Mouse (Mus musculus): ENCODE data around the gene Ntm.

Gene Ntm

DNA sequence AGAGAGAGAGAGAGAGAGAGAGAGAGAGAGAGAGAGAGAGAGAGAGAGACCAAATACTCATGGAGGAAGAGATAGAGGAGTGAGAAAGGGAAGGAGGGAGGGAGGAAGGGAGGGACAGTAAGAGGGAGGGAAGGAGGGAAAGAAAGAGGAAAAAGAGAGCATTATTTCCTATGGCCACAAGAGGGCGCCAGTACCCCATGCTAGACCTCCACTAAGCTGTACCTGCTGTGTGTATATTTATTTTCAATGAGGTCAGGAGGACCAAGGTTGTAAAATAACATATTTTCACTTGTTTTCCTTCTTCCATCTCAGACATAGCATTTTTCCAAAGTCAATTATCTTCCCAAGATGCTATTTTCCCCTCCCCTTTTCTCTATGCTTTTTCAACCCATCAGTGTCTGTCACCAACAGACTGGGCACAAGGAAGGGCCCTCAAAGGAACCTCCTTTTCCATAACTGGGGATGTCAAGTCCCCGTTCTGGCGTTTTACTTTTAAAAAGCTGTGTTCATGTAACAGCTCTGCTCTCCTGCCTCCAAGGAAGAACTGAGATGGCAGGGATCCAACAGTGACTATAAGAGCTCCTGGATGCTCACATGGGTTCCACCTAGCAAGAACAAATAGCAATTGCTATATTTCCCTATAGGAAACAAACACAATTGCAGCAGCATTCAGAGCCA lies 301.3 kb downstream of the Ntm start:
- in situ Hi-C loops (cut with MboI; ENCODE audit: low sequenced_read_pairs): no loop called here

DNA sequence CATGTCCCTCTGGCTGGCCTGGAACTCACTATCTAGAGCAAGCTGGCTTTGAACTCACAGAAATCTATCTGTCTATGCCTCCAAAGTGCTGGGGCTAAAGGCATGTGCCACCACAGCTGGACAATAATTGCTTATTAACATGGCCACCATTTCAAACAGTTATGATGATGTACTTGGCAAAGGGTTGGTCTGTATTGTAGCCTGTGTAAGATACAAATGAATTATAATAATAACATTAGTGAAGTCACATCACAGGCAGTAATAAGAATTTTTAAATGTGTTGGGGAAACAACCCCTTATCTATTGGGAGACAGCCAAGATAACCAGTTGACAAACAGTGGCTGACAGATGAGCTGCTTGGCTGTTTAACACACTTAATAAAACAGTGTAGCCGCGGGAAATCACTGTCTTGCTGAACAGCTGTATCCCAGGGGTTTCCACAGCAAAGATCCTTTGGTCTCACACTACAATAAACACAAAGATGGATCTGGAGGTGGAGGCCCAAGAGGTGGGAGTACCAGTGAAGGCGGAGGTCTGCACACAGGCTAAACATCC lies 302.8 kb downstream of the Ntm start:
- in situ Hi-C loops (cut with MboI; ENCODE audit: low sequenced_read_pairs): no loop called here

DNA sequence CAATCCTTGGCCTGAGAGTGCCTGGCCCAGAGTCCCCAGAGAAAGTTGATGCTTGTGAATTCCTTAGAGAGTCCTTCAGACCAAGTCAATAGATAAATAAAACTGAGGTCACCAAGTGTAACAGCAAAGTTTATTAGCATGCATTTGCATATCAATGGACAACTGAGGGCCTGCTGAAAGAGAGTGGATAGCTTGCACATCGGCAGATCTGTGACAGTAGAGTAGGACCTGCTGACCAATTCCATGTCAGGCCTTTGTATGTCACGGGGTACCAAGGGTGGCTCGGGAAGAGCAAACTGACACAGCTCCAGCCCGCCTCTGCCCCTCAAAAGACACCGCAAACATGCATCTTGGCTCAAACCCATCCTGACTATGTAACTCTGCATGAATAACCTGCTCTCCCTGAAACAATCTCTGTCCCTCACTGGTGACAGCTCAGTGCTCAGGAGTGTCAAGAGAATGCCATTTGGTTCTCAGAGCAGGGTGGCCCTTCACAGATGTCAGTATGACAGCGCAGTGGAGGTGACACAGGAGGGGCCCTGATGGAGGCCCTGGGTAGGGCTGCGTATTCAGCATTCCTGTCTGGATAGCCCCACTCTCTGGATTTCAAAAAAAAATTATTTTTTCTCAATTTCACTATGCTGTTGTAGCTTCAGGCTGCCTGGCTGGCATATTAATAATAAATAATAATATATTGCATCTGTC lies 305.0 kb downstream of the Ntm start:
- in situ Hi-C loops (cut with MboI; ENCODE audit: low sequenced_read_pairs): no loop called here

DNA sequence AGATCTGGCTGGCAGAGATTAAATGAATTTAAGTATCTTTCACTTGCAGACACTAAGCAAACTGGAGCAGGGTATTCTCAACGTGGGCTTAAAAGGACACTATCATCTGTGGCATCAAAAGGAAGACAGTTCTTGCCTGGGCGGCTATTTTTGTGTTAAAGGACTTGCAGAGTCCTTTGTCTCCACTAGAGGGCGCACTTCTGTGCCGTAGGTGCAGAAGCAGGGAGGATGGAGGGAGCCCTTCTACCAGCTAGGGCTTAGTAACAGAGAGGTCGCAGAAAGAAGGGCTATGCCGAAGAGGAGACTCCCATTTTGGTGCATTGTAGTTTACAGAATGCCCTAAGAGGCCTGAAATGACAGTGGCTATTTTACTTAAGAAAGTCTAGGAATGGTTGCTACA lies 308.1 kb downstream of the Ntm start:
- in situ Hi-C loops (cut with MboI; ENCODE audit: low sequenced_read_pairs): no loop called here

DNA sequence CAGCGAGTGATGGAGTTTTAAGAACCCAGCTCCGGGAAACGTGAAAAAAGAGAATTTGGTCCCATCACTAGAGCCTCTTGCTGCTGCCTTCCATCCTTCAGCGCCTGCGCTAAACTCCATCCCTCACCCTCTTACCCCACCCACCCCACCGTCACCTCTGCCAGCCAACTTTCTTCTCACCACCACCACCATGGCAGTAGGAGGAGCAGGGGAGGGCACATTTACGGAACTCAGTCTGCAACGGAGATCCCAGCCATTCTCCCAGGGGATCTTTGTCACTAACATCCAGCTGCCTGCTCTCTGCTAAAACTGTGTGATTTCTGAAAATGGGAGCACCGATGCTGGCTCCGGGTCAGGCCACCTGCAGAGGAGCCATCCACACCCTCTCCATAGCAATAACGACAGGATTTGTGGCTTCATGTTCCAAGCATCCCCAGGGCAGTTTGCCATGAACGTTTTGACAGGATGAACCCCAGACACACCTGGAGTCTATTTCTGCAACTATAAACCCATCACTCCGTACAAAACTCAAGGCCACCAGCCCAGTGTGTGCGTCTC lies 309.2 kb downstream of the Ntm start:
- in situ Hi-C loops (cut with MboI; ENCODE audit: low sequenced_read_pairs): no loop called here

DNA sequence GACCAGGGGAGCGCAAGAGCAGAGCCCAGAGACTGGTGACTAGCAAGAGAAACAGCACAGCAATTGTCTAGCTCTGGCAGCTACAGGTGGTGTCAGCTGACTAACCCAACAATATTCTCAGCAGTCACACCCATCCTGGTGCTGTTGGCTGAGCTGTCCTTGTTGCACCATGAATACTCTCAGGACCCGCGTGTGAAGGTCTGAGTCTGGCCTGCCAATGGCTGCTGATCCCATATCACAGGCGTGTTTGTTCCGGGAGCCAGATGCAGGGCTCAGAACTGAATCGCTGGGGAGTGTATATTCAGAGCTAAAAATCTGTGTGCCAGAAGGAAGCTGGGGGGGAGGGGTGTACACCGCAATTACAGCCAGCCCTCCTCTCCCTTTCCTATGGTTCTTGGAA lies 310.1 kb downstream of the Ntm start:
- in situ Hi-C loops (cut with MboI; ENCODE audit: low sequenced_read_pairs): no loop called here

DNA sequence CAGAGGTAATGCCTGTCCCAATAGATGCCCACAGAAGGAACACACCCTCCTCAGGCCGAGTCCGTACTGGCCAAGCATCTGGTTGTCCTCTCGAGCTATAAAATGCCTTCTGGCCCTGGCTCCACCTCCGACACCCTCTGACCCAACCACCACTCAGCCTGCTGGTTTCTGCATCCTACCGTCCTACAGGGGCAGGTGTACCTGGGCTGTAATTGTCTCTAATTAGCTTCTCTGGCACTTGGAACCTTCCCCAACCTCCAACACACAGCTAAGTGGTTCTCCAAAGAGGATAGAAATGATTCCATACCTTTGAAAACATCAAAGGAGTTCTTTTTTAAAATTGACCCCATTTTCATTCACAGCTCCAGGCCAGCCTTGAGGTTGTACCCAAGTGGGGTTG lies 311.1 kb downstream of the Ntm start:
- in situ Hi-C loops (cut with MboI; ENCODE audit: low sequenced_read_pairs): no loop called here

DNA sequence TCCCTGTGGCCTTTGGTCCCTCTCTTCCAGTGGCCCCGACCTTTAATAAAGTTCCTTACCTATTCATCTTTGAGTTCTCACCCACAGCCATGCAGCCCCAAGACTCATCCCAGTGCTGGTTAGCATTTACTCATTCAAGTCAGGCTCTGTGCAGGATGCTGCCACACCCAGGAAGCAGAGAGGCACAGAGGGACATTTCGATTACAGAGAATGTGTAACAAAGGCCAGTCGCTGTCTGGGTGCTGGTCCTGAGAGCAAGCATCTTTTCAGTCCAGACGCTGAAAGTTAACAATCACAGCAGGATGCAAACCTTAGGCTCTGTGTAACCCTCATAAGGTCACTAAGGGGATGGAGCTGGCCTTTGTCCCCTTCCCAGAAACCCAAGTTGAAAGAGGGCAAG lies 311.7 kb downstream of the Ntm start:
- in situ Hi-C loops (cut with MboI; ENCODE audit: low sequenced_read_pairs): no loop called here

DNA sequence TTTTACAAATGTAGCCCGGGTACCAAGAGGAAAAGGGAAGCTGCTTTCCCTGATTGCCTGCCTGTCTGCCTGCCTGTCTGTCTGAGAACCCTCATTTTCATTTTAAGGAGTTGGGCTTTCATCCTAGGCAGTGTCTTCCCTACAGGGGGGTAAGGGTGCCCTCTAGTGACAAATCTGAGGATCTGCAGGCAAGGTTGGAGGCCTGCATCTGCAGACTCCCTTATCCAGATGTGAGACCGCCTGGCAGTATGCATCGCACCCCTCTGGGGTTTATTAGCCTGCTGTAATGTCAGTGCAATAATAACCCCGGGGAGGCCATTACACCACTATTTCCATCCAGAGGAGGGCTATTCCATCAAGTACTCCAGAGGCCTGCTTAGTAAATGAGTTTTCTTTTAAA lies 312.3 kb downstream of the Ntm start:
- in situ Hi-C loops (cut with MboI; ENCODE audit: low sequenced_read_pairs): no loop called here

DNA sequence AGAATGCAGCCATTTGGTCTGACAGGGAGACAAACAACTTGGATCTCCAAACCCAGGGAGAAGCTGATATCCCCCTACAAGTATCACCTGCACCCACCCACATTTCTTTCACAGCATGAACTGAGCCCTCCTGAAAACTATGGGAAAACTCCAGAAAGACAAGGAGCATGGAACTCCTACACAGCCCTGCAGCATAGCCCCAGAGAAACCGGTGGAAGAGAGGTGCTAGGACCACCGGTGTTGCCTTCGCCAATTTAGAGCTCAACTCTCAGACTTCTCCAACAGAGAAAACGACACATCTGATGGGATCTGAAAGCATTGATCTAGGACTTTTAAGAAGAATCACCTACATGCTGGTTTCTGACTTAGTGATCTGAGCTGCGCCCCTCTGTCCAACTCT lies 312.7 kb downstream of the Ntm start:
- in situ Hi-C loops (cut with MboI; ENCODE audit: low sequenced_read_pairs): no loop called here

DNA sequence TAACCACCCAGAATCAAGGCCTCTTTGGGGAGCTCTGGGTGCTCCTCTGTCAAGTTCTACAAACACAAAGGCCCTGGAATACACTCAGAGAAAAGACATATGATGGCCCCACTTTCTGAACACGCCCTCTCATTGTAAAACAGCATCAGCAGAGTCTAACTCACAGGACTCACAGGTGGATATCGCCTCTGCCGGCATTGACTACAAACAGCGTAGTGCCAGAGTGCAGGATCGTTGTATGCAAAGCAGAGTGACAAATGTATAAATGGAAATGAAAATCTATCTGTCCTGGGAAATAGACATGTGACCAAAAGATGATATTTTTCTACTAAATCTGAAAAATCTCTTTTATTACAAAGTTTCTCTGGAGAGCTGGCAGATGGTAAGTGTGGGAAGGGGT lies 314.7 kb downstream of the Ntm start:
- in situ Hi-C loops (cut with MboI; ENCODE audit: low sequenced_read_pairs): no loop called here

DNA sequence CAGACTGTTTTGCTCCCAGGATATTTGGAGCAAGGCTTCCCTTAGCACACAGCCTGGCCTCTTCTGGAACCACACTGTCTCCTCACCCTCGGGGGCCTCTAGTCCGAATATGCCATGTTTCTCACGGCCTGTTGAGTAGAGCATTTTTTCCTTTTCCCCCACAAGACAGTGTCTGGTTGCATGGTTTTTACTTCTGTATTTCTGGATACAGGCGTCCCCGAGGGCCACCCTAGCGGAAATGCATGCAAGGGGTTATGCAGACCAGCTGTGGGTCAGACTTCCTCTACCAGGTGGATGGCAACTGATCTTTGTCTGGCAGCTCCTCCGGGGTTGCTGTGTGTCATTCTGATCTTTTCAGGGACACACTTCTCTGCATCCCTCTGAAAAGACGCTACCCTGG lies 315.2 kb downstream of the Ntm start:
- in situ Hi-C loops (cut with MboI; ENCODE audit: low sequenced_read_pairs): no loop called here

DNA sequence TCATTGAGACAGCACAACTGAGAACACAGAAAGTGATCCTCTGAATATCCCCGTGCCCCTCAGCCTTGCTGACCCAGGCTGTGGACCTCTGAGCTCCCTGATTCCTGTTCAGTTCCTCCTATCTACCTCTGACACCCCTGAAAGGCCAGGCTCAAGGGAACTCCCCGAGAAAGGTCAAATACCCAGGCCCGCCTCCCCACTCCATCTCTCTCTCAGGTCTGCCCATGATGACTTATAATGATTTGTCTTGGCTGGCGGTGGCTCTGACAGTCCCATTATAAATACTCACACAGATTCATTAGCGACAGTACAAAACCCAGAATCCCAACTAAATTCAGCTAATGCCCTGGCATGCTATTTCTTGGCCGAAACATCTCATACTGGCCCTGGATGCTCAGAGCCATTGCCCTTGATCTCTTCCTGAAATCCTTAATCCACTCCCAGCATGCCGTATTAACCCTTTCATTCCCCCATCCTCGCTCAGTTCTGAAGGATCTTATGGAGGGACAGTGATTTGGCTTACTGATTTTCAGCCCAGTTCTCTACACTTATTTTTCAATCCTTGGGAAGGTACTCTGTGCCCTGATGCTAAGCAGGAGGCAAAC lies 317.0 kb downstream of the Ntm start:
- in situ Hi-C loops (cut with MboI; ENCODE audit: low sequenced_read_pairs): no loop called here

DNA sequence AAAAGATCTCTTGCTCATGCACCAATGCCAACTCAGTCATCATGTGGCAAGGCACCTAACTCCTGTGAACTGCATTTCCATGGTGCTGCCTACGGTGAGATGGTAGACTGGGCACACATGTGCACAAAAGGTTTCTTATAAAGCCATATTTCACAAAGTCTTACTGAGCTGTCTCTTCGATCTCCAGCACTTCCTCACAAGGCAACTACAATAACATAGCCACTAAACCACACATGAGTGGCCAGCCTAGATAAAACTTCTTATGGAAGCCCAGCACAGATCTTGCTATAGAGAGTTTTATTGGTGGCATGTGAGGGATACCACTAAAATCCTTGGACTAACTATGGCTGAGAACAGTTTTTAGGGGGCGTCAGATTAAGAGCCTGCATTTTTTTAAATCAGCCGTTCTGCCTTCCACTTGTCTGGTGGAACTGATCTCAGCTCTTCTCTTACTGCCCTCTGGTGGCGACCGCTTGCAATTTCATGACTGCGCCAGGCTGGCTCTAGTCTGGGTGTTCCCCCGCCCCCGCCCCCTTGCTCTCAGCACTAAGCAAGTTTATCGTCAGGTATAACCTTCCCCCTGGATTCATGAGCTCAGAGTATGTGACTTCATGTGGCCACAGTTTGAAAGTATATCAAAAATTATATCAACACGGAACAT lies 319.8 kb downstream of the Ntm start:
- in situ Hi-C loops (cut with MboI; ENCODE audit: low sequenced_read_pairs): no loop called here

DNA sequence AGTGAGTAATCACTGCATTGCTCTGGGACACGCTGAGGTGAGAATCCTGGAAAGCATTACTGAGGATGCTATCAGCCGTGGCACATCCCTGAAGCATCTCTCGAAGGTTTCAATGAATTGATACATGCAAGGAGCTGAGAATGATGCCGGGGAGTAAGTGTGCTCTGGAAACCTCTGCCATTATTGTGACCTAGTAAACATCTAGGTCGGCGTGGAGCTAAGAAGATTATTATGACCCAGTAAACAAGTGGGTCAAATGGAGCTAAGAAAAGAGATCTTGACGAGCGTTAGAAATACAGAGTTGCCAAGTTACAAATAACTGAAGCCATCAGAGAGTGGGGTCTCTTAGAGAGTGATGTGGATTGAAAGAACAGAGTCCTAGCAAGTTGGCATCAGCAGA lies 325.6 kb downstream of the Ntm start:
- in situ Hi-C loops (cut with MboI; ENCODE audit: low sequenced_read_pairs): no loop called here

DNA sequence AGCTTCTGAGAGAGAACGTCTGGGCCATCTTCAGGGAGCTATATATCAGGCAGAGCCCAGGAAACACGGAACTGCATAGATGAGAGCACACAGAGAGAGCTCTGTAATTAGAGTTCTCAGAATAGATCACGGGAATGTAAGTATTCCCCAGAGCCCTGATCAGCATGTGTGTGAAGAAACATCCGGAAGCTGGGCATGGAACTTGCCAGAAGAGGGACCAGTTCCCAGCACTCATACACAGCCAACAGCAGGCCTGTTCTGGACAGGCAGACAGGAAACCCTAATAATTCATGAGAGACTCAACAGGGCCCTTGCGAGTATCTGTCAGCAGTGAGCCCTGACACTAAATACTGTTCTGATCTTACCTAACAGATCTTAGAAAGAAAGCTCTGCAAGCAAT lies 345.8 kb downstream of the Ntm start:
- in situ Hi-C loops (cut with MboI; ENCODE audit: low sequenced_read_pairs): no loop called here

DNA sequence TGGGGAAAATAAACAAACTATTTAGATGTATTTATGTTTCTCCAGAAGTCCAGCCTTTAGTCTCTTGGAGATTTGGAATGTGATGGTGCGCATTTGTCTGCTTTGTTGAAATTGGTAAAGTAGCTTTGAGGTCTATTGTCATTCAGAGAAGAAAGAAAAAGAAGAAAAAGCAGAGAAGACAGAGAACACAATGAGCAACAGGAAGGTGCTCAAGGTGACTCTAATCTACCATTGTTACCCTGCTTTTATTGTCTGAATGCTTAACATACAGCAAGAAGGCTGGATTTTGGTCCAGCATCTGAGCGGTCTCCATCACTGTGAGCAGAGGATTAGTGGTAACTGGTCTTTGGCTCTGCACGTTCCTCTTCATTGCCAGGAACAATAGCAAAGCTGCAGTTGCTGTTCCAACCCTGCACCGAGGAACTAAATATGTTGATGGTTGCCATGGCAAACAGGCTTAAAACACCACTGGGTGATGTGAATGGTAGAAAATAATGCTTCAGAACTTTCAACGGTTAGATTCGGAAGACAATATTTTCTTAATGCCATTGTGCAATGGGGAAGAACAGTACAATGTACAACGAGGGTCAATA lies 350.8 kb downstream of the Ntm start:
- in situ Hi-C loops (cut with MboI; ENCODE audit: low sequenced_read_pairs): no loop called here

DNA sequence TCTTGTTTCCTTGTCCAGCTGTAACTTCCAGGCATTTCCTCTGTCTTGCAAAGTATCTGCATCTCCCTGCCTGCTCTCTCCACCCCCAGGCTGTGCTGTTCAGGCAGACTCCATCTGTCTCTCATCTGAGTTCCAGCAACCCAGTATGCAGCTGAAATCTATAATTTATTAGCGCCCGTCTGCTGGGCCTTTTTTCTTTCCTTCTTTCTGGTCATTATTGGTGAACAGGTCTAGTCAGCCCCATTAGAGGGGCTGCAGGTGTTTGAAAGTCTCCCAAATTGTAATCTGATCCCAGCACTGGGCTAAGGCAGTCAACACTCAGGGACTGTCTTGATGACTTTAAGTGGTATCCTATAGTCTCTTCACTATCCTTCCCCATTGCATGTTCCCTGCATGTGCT lies 352.1 kb downstream of the Ntm start:
- in situ Hi-C loops (cut with MboI; ENCODE audit: low sequenced_read_pairs): no loop called here

DNA sequence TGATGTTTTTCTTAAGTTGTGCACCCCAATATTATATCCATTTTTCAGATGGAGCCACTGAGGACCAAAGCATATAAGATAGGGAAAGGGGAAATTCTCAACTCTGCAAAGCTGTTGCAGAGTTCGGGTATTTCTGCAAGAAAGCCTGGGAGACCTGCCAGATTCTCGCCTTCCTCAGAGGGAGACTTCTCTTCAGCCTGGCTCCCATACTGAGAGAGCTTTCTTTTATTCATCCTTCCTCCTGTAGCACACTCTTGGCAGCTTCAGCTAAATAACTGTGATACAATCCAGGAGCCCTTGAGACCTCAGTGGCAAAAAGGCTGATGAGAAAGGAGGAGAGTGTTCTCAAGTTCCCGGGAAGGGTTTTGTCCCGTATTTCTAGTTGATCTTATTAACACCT lies 365.3 kb downstream of the Ntm start:
- in situ Hi-C loops (cut with MboI; ENCODE audit: low sequenced_read_pairs): no loop called here

DNA sequence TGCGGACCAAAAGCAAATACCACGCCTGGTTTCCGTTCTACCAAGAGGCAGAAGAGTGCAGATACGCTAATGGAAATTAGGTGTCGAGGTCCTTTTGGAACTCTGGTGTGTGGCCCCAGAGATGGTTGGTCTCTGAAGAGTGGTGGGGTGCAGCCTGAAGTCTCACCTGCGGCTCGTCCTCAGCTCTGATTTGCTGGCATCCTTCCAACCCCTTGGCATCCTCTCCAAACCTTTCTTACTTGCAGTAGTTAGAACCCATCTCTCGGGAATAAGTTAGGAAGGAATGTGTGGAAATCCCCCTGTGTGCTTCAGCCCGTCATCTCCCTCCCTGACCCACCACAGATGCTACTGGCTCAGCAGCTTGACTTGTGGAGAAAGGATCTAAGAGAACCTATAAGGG lies 367.6 kb downstream of the Ntm start:
- in situ Hi-C loops (cut with MboI; ENCODE audit: low sequenced_read_pairs): no loop called here
